Mouse (Mus musculus): ENCODE measurements around the gene Lgi4. TPM values are rescaled to one million over a fixed set of nuclear protein-coding genes. Genes with fewer than 3 reads are reported as not detected.
A peak's percentile ranks its signal among the peaks of the same experiment; 100 is the strongest.

Gene Lgi4
- total RNA-seq (2021): 5.6 TPM in 2 replicates
- long read RNA-seq, experiment 1, full-length matches to known transcripts: 2 of 7 reads
- long read RNA-seq, experiment 1, partial matches to known transcripts: 5 of 7 reads
- long read RNA-seq, experiment 1, other reads (novel, unspliced or antisense): 0 of 7 reads
- long read RNA-seq, experiment 2, full-length matches to known transcripts: 2 of 3 reads
- long read RNA-seq, experiment 2, partial matches to known transcripts: 0 of 3 reads
- long read RNA-seq, experiment 2, other reads (novel, unspliced or antisense): 1 of 3 reads

GRCm38 (mm10) chr7:31059108-31059507 is at the start of gene Lgi4:
Gene Lgi4 (plus strand): TSS chr7:31059342.
- DNase-seq: peak; percentile 90

- no peak for DNase-seq
These were observed 46.2 kb upstream of the Lgi4 start for GRCm38 (mm10) chr7:31012971-31013370.

- peak; percentile 32 for DNase-seq
These were observed 41.8 kb upstream of the Lgi4 start for GRCm38 (mm10) chr7:31017104-31017901.

- no peak for DNase-seq
These were observed 30.5 kb upstream of the Lgi4 start for GRCm38 (mm10) chr7:31028609-31029008.

- DNase-seq: no peak
These were observed 28.4 kb upstream of the Lgi4 start for GRCm38 (mm10) chr7:31030717-31031116.

GRCm38 (mm10) chr7:31031731-31032130 is 27.4 kb upstream of the Lgi4 start:
- DNase-seq: no peak

- DNase-seq: no peak
These were observed 25.6 kb upstream of the Lgi4 start for GRCm38 (mm10) chr7:31033409-31034165.

GRCm38 (mm10) chr7:31034789-31035188 is 24.4 kb upstream of the Lgi4 start:
- peak; percentile 65 for DNase-seq

GRCm38 (mm10) chr7:31035291-31035690 is 23.9 kb upstream of the Lgi4 start:
- no peak for DNase-seq

- DNase-seq: no peak
These were observed 22.2 kb upstream of the Lgi4 start for GRCm38 (mm10) chr7:31036917-31037316.

GRCm38 (mm10) chr7:31037675-31038074 is 21.5 kb upstream of the Lgi4 start:
- no peak for DNase-seq

- DNase-seq: no peak
These were observed 20.1 kb upstream of the Lgi4 start for GRCm38 (mm10) chr7:31039011-31039410.

- DNase-seq: no peak
These were observed 18.7 kb upstream of the Lgi4 start for GRCm38 (mm10) chr7:31040281-31041022.

- no peak for DNase-seq
These were observed 18.1 kb upstream of the Lgi4 start for GRCm38 (mm10) chr7:31041023-31041407.

GRCm38 (mm10) chr7:31041662-31042315 is 17.4 kb upstream of the Lgi4 start:
- DNase-seq: peak; percentile 76

- no peak for DNase-seq
These were observed 16.7 kb upstream of the Lgi4 start, which contains the start of gene Fxyd5 for GRCm38 (mm10) chr7:31042431-31042910. Gene Fxyd5 (minus strand): TSS chr7:31042481.

GRCm38 (mm10) chr7:31049135-31049845 is 9.9 kb upstream of the Lgi4 start:
- DNase-seq: no peak

GRCm38 (mm10) chr7:31049846-31050281 is 9.3 kb upstream of the Lgi4 start:
- DNase-seq: no peak

GRCm38 (mm10) chr7:31050487-31050886 is 8.7 kb upstream of the Lgi4 start:
- no peak for DNase-seq

- DNase-seq: no peak
These were observed 8.2 kb upstream of the Lgi4 start for GRCm38 (mm10) chr7:31050921-31051320.
